Mouse (Mus musculus) layer of hippocampus, adult 18-20 months (tissue): Measurements from ENCODE around the gene Gdf15. TPM values are rescaled to one million over a fixed set of nuclear protein-coding genes. Genes with fewer than 3 reads are reported as not detected.
A peak's percentile ranks its signal among the peaks of the same experiment; 100 is the strongest.
"Not testable (repeated sequence)": the region's sequence is repeated elsewhere in the genome, so short reads cannot be mapped to it uniquely, and the experiment has no call there.

Experiments used
- DNase-seq, 2 experiments: peaks; one replicate each; pipeline ENCODE4 v3.0.0; 2022; ENCODE audit warnings: low spot score in 2 of 2
- total RNA-seq, 2 experiments: library from RNA; stranded (reverse); gene quantifications; 2 replicates each; pipeline ENCODE4 v1.2.3; 2021

The Gdf15 gene
- total RNA-seq, 2 experiments from 2014 or later: not detected

DNA sequence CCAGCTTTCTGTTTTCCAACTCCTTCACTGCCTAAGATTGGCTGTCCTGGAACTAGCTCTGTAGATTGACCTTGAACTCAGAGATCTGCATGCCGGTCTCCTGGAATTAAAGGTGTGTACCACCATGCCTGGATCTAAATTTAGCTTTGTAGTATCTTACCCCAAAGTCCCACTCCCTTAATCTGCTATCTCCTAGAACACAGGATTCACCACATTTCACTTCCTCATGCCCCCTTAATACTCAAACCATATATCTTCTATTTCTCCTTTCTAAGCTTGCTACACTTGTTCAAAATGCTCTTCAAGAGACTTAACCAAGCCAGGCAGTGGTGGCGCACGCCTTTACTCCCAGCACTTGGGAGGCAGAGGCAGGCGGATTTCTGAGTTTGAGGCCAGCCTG lies 44.3 kb downstream of the Gdf15 start:
- not testable (repeated sequence) for DNase-seq

GRCm38 (mm10) chr8:70585258-70585652 lies 47.0 kb downstream of the Gdf15 start:
- peak in 1 of 2 experiments; percentile 73 for DNase-seq

DNA sequence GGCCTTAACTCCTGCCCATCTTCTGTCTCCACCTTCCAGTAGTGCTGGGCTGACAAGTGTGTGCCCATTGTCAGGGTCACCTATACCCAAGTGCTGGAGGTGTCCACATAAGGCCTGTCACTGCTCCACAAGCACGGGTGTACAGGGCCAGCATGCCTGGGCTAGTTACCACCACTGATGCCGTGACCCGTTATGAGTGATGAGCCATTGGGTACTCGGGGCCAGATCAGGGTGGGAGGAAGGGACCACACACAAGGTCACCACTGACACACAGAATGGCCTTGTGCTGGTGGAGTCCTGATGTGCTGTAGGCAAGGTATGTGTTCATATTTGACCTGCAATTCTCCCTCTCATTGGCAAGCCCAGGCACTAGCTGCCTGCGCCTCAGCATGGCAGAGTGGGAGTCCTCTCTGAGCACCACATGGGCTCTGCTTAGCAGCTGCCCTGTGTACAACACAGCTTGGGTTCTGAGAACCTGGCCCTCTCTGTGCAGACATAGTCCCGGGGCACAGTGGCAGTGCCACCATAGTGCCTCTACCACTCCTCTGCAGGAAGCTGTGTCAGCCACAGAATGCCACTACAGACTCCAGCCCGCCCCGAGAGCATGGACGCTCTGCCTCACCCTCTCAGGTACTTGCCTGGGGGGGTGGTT lies 47.5 kb downstream of the Gdf15 start:
- DNase-seq: peak in 1 of 2 experiments; percentile 56

DNA sequence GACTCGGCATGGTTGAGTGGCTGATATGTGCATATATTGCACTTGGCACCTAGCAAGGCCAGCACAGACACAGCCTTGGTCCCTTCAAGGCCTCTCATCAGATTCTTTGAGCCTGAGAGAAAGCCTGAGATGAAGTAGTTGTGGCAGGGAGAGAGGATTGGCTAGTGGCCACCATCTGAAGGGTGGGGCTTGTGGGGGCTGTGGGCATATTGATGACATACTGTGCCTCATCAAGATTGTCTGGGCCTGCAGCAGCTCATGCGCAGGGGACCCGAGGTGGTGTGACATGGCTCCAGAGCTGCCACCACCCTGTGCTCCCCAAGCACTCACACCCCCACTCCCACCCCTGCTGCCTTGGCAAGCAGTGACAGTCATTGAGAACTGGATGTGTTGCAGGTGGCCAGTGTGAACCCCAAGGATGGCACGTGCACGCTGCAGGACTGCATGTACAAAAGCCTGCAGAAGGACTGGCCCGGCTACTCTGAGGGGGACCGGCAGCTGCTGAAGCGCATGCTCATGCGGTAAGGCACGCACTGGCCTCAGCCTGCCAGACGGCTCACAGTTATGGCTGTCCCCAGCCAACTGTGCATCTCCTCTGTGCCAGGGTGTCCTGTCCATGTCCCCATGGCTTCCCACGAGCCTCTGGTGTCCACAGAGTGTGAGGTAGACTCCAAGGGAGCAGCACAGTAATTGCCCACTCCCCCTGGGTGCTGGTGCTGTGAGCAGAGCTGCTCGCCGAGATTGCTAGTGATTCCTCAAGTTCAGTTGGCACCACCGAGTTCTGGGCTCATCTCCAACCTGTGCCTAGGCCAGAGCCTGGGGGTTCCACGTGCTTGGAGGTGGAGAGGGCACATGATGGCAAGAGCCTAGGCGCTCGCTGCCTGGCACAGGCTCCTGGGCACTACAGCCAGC lies 48.5 kb downstream of the Gdf15 start:
- DNase-seq: peak in 1 of 2 experiments; percentile 68

Other genes starting within 250 kb of the Gdf15 start
- 100 to 1,000 TPM; 193 to 199 TPM for gene Crtc1, start 192.9 kb downstream of the Gdf15 start, total RNA-seq
- gene Klhl26, start 155.5 kb downstream of the Gdf15 start, total RNA-seq: 10 to 100 TPM; 54.1 to 62.0 TPM
- 100 to 1,000 TPM; 326 to 327 TPM for gene Tmem59l, start 145.1 kb downstream of the Gdf15 start, total RNA-seq
- 10 to 100 TPM; 33.1 to 38.2 TPM for gene Crlf1, start 139.3 kb downstream of the Gdf15 start, total RNA-seq
- 100 to 1,000 TPM in 1 of 2 experiments, 10 to 100 TPM in 1; 96.5 to 104 TPM for gene Rex1bd, start 125.7 kb downstream of the Gdf15 start, total RNA-seq
- gene Uba52, start 121.7 kb downstream of the Gdf15 start, total RNA-seq: 1,000 to 10,000 TPM; 1,062 to 1,079 TPM
- gene Fkbp8, start 104.7 kb downstream of the Gdf15 start, total RNA-seq: 100 to 1,000 TPM; 450 to 467 TPM
- 10 to 100 TPM; 40.6 to 45.6 TPM for gene Kxd1, start 104.5 kb downstream of the Gdf15 start, total RNA-seq
- gene Ell, start 93.0 kb downstream of the Gdf15 start, total RNA-seq: 10 to 100 TPM; 18.9 to 21.8 TPM
- gene Isyna1, start 38.1 kb downstream of the Gdf15 start, total RNA-seq: 10 to 100 TPM; 47.3 to 47.7 TPM
- gene Ssbp4, start 23.6 kb downstream of the Gdf15 start, total RNA-seq: 100 to 1,000 TPM; 272 to 279 TPM
- under 1 TPM; 0.33 to 0.37 TPM for gene Lrrc25, start 16.3 kb downstream of the Gdf15 start, total RNA-seq
- 10 to 100 TPM; 20.0 to 23.3 TPM for gene Pgpep1, start 27.9 kb upstream of the Gdf15 start, total RNA-seq
- 10 to 100 TPM; 63.8 to 71.5 TPM for gene Lsm4, start 40.8 kb upstream of the Gdf15 start, total RNA-seq
- gene Jund, start 66.5 kb upstream of the Gdf15 start, total RNA-seq: 100 to 1,000 TPM; 186 to 200 TPM
- gene Iqcn, start 71.0 kb upstream of the Gdf15 start, total RNA-seq: under 1 TPM in 1 of 2 experiments, not detected in 1; 0.07 TPM
- gene Gm3336, start 86.1 kb upstream of the Gdf15 start, total RNA-seq: not detected
- gene Pde4c, start 91.3 kb upstream of the Gdf15 start, total RNA-seq: 1 to 10 TPM; 1.0 to 1.3 TPM
- gene Rab3a, start 122.2 kb upstream of the Gdf15 start, total RNA-seq: 100 to 1,000 TPM; 814 to 823 TPM
- gene Mpv17l2, start 128.5 kb upstream of the Gdf15 start, total RNA-seq: 10 to 100 TPM; 34.5 to 41.1 TPM
- 100 to 1,000 TPM; 158 to 162 TPM for gene Pik3r2, start 144.3 kb upstream of the Gdf15 start, total RNA-seq
- gene Mast3, start 172.6 kb upstream of the Gdf15 start, total RNA-seq: 100 to 1,000 TPM; 439 to 476 TPM
- 1 to 10 TPM in 1 of 2 experiments, under 1 TPM in 1; 0.97 to 1.7 TPM for gene Il12rb1, start 176.0 kb upstream of the Gdf15 start, total RNA-seq
- 10 to 100 TPM; 15.9 to 27.3 TPM for gene Arrdc2, start 207.3 kb upstream of the Gdf15 start, total RNA-seq
- 10 to 100 TPM; 19.0 to 20.8 TPM for gene Kcnn1, start 230.8 kb upstream of the Gdf15 start, total RNA-seq
- gene Ccdc124, start 241.5 kb upstream of the Gdf15 start, total RNA-seq: 10 to 100 TPM; 93.2 to 98.5 TPM